Mouse (Mus musculus) cerebellum, postnatal 14 days (tissue): Measurements from ENCODE around the gene Gipc3.
A peak's percentile ranks its signal among the peaks of the same experiment; 100 is the strongest.

Experiments used
- DNase-seq, 2 experiments: peaks; one replicate each; pipeline ENCODE4 v3.0.0; 2021; ENCODE audit warnings: mixed read lengths in 2 of 2

Gipc3 gene

DNA sequence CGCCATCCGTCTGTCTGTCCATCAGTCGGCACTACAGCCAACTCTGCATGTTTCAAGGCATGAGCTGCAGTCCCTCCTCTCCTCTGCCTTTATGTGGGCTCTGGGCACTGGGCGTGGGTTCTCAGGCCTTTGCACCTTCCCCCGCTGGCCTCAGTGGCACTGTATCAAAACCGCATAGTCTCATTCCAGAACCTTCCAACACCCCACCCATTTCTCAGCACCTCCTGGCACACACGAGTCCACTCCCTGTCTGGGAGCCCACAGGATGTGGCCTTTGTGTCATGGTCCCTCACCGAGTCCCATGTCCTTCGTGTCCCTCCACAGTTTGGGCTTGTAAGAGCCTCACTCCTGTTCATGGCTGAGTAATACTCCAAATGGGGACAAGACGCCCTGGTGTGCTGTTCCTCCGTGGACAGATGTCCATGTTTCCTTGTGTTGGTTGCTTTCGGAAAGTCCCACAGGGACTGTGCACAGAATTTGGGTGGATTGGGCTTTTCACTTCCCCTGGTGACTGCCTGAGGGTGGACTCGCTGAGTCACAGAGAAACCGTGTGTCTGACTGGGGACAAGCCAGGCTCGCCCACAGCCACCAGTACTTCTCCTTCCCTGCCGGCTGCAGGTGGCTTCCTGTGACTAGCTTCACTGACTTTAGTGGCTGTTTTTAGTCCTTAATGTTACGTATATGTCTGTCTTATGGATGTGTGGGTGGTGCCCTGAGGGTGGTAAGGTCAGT is 44.5 kb downstream of the Gipc3 start:
- DNase-seq = no peak

DNA sequence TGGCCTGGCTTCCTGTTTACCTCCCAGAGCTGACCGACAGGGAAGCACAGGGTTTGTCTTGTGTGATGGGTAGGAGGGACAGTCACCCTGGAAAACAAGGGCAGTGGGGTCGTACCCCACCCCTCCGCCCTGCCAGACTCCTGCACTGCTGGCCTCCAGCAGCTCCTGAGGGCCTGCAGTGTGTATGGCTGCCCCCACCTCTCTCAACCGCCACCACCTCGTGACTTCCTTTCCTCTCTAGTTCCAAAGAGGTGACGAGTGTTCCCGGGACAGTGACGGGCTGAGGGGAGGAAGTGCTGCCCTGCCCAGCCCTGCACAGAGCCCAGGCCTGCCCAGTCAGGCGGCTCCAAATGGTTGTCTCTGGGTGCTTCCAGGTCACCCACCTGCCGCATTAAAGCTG is 45.2 kb downstream of the Gipc3 start:
- DNase-seq = no peak

DNA sequence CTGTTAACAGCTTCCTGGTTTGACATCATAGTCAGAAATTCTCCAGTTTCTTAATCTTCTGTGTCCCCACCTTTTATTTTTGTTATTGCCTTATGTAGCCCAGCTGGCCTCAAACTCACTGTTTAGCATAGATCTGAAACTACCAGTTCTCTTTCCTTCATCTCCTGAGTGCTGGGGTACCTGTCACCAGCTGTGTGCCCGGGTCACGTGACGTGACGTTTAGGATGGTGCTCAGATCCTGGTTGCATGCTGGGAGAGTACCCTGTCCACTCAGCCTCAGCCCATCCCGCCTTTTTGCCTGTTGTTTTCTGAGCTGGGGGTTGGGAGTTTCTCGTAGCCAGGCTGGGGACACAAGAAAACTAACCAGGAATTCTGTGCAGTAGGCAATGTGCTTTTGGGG is 45.8 kb downstream of the Gipc3 start:
- DNase-seq = no peak

DNA sequence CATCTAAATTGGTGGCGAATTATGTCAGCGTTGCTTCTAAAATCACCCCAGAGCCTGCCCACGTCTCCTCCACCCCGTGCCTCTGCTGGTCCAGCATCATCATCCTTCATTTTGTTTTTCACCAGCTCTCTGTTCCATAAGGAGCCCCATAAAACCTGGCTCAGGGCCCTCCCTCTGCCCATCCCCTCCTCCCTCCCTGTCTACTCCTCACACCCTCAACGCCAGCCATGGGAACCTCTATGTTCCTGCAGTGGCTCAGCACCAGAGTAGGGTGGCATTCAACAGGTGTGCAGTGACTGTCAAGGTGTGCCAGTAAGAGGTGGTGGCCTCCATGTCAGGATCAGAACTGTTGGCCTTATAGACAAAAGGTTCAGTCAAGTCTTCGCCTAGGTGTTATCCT is 47.9 kb downstream of the Gipc3 start:
- DNase-seq = peak in 1 of 2 experiments; percentile 47

DNA sequence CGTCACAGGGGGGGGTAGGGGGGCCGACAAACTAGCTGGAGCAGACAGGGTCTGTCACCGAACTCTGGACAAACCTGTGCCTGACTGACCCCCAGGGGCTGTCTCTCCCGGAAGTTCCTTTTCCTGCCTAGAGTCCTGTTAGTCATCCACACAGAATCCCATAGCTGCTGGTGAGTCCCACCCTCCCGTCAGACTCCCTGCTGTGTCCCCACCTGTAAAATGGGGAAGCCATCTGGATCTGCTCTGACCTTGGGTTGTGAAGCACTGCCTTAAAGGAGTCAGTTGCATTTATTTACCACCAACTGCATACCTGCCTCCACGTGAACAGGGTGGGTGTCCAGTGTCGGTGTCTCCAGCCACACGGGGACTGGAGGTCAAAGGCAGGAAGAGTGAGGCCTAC is 48.6 kb downstream of the Gipc3 start:
- DNase-seq = peak; percentile 80 to 83

DNA sequence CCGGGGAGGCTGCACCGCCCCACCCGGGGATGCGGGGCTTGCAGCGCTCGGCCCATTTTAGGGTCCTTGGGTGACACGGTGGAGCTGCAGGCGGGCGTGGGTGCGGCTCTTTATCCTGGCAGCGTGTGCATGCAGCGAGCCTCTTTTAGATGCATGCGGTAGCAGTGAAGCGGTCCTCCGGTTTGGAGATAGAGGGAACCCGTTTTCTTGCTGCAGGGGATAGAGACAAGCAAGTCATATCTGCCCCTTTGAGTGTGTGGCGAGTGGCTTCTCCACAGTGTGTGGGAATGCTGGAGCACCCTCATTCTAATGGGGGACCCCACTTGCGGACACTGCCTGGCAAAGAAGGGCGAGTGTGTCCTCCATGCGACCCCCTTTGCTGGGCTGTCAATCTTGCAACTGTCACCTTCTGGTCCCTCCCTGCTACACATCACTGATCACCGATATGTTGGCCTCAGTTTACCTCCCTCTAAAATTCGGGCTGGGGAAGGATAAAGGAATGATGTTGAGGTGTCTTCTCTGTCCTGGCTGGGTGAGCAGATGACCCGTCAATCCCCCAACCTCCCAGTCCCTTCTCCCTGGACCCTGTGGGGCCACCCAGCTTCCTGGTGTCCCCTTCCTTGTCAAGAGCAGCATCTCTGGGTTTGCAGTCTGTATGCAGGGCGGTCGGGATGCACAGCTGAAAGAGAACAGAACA is 49.6 kb downstream of the Gipc3 start:
- no peak for DNase-seq

DNA sequence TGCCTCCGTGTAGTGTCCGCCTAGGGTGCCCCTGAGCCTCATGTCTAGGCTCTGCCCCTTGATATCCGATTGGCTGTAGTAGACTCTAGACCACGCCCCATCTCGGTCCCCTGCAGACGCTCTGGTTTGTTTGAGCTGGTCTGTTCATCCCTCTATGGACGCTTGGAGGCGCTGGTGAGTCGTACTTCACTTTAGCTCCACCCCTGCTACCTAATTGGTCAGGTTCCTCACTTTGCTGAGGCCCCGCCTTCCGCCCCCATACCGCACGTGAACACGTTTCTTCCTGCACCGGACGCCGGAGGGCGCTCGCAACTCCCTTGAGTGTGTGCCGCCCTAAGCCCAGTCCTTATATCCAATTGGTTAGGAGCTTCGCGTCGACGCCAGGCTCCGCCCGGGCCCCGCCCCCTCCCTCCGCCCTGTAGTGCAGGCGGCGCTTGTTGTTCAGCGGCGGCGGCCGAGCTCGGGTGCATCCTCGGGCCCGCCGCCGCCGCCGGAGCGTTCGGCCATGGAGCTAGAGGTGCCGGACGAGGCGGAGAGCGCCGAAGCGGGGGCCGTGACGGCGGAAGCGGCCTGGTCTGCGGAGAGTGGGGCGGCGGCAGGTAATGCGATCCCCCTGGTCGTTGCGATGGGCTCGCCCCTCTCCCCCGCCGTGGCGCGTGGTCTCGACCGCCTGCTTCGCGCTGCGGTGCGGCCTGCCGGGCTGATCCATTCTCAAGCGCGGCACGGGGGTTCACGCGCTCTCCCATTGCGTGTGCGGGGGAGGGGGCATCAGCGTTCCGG is 50.3 kb downstream of the Gipc3 start, which contains the start of gene Pip5k1c:
Gene Pip5k1c, plus strand, starts transcription at position 410 of the 780 bp plus-strand sequence.
- peak; percentile 100 for DNase-seq

DNA sequence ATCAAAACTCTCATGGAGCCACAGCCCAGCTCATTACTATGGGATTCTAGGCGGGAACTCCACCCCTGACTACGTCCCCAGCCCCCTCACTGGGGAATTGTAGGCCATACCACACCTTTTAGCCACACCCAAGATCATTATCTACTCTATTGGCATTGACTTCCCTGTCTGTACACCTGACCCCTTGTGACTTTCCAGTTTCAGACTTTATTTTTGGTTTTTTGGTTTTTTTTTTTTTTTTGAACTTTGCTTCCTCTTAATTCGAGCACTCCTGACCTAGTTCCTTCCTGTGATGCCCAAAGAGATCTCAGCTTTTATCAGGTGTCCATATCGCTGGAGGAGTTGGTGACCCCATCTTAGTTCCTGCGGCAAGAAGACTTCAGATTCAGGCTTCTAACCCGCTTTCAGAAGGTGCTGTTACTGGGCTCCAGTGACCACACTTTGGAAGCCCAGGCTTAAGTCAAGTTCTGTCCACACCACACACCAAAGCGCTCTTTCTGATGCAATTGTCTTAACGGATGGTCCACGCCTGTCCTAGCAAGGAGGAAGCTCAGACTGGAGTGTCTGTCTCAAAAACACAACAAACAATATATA is 51.5 kb downstream of the Gipc3 start, which contains the start of gene Tjp3:
Gene Tjp3, minus strand, starts transcription at position 71 of the 594 bp plus-strand sequence.
- no peak for DNase-seq

DNA sequence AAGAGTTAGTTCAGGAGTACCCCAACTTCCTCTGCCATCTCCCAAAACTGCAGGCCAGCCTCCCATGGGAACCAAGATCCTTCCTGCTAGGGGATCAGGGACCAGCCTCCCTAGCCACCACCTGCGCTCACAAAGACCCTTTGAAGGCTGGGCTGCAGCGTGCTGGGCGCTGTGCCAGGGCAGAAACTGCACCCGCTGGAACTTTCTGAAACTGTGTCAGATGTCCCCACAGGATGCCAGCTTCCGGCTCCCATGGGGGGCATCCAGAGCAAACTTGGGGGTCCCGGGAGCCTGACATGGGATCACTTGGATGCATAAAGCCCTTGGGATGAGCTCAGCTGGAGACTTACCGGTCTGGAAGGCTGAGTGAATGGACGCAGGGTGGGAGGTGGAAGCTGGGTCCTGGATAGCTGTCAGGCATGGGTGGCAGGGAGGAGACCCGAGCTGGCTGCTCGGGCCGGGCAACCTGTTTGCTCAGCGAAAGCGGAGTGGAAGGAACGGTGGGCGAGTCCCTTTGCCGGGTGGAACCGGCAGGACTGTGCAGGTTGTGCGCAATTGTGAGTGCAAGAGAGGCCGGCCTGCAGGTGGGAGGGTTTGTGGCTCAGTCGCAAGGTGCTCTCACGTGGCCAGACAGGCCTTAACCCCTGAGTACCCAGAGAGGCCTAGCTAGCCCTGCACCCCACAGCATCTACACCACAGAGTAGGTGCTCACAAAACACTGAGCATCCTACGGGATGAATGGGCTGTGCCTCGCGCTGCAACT is 52.2 kb downstream of the Gipc3 start:
- peak in 1 of 2 experiments; percentile 39 for DNase-seq

DNA sequence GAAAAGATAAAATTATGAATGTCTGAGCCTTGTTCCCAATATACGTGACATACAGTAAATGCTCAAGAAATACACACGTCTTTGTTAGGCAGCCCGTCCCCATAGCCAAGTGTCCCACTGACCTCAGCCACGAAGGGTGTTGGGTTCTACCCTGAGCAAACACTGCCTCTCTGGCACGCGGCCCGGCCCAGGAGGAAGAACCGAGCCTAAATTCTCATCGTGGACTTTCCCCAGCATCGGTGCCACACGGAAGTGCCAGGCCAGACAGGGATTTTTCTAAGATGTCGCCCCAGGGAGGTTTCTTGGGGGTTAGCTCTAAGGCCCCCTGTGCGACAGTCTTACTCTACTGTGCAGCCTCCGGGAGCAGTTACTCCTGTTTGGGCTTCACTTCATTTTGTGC is 53.3 kb downstream of the Gipc3 start:
- no peak for DNase-seq

DNA sequence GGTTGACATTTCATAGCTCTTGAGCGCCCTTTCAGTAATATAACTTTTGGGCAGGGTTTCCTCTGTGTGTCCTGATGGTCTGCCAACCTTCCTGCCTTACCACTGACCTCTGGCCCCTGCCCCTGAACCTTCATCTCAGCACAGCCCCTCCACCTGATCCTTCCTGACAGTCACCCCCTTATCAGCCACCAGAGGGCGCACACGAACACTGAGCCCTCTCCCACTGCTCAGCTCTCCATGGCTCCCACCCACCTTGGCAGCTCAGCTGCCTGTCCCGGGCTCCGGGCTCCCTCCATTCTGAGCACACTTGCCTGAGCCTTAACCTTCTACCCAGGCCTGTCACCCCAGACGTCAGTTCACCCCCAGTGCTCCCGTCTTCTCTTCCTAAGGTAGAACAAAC is 53.8 kb downstream of the Gipc3 start:
- DNase-seq = peak; percentile 79 to 80

DNA sequence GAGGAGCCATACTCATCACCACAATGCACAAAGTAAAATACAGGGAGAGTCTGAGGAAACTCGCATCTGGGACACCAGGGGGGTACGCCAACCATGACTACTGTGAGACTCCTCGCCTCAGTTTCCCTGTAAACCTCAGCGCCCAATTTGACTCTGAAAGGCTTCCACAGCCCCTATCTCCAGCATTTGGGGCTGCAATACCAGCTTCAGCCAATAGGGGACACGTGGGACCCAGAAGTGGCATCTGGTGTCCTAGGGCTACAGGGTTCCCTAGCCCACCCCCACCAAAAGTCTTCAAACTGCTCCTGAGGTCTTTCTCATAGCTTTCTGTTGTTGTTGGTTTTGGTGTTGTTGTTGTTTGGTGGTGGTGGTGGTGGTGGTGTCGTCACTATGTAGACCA is 54.5 kb downstream of the Gipc3 start:
- peak; percentile 69 to 85 for DNase-seq

DNA sequence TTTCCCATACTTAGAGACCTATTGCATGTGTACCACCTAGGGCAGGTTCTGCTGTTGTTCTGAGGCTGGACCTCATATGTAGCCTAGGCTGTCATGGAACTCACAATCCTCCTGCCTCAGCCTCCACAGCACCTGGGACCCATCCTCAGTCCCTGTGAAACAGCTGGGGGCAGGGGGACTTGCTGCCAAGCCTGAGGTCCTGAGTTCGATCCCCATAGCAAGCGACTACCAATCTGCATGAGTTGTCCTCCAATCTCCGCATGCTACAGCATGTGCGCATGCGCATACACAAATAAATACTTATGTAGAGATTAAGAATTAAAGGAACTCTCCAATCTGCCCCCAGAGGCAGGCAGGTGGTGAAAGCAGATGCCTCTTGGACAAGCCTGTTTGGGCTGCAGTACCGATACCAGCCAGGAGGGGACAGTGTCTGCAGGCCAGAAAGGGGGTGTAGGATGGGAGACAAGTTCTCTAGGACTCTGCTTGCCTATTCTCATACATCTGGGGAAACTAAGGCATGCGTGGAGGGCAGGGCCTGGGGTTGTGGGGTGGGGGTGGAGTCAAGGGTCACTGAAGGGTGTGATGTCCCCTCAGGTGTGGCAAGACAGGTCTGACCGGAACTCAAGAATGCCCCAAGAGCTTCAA is 55.4 kb downstream of the Gipc3 start:
- peak; percentile 56 to 88 for DNase-seq

DNA sequence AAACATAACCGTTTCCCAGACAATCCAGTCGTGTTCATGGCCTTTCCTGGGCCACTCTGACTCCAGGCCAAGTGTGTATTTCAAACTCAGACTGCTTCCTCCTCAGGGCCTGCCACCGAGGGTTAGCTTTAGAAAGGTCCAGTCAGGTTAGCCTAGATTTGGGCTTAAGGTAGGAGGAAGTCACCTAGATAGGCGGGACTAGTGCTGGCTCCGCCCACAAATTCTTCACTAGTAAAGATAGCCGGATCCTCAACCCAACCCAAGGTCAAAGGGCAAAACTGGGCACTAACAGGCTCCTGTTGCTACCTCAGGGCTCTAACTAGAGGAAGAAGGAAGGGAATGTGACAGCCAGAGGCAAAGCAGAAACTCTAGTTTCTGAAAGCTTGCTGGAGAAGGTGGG is 56.5 kb downstream of the Gipc3 start:
- no peak for DNase-seq

DNA sequence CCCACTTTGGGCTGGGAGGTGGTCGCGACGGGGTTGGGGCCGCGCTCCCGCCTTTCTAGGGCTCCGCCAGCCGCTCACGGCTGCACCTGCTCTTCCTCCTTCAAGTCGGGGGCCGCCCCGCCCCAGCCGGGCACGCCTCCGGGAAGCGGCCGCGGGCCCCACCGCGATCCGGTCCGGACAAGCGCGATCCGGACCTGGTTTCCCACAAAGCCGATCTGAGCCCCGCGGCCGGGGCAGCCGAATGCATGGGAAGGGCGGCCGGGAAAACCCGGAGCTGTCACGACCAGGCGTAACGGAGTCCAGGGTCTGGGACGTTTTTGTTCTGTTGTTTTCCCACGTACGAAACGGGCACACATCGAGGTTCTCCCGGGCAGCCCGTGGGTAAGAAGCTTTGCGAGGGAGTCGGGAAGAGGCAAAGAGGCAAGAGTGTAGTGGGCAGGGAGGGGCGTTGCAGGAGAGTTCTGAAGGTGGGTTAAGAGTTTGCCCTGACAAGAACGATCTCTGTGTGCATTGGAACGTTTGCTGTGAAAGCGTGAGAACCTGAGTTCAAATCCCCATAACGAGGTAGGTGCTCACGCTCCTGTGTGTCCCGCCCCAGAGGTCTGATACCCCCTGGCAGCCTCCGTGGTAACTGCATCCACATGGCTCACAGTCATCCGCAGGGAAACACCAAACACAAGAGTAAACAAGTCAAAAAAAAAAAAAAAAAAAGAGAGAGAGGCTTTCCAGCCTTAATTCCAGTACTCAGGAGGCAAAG is 57.2 kb downstream of the Gipc3 start:
- peak; percentile 94 to 95 for DNase-seq
